8 mouse cellular contexts compared by ENCODE assay signal in the genomic region with DNA sequence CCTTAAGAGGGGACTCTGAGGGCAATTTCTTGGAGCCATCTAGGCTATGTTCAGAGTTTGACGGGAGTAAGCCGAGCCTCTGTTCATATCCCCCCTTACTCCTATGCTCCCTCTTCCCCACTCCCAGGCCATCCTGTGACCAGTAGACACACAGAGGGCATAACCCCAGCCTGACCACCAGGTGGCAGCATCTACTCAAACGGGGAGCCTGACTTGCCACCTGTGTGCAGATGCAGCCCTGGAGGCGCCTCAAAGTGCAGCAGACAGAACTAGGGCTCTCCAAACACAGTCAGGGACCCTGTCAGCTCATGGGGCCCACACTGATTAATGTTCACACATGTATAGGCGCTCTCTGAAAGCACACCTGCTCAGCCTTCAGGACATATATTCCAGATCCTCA. TPM values are rescaled to one million over a fixed set of nuclear protein-coding genes. Genes with fewer than 3 reads are reported as not detected.
DNase-seq lines count a peak whose midpoint lies in the region; ATAC-seq and TF ChIP-seq lines count a peak whose summit lies in the region.

No protein-coding gene starts in this region.

- H3K27ac ChIP-seq in bone marrow macrophage, adult 2 months (ENCODE audit: insufficient read depth, low read depth, low read length) = no peak overlapping the region
- no peak overlapping the region for H3K27ac ChIP-seq in heart, embryonic 16.5 days (ENCODE audit: low read length)
- H3K27ac ChIP-seq in lung, embryonic 15.5 days = no peak overlapping the region
- H3K27ac ChIP-seq in thymus, adult 2 months (ENCODE audit: control insufficient read depth, insufficient read depth, low read length) = no peak overlapping the region

- no peak overlapping the region for H3K4me2 ChIP-seq in heart, embryonic 16.5 days (ENCODE audit: low read depth, low read length)
- H3K4me2 ChIP-seq in lung, embryonic 15.5 days = no peak overlapping the region

- WGBS in heart, embryonic 16.5 days = 5% methylated on average over 5 of the region's 5 CpGs
- 6% methylated on average over 5 of the region's 5 CpGs for WGBS in lung, embryonic 15.5 days
- WGBS in thymus, adult 2 months = 8% methylated on average over 5 of the region's 5 CpGs

- no peaks in the 10 kb centered on the region for H3K36me3 ChIP-seq in E14TG2a.4 (ENCODE audit: insufficient read depth, low read length)
- no peaks in the 10 kb centered on the region for H3K36me3 ChIP-seq in heart, embryonic 16.5 days (ENCODE audit: control insufficient read depth, insufficient read depth)
- H3K36me3 ChIP-seq in lung, embryonic 15.5 days = no peaks in the 10 kb centered on the region
- H3K36me3 ChIP-seq in thymus, adult 2 months (ENCODE audit: control insufficient read depth, insufficient read depth, low read length) = no peaks in the 10 kb centered on the region

- H3K4me1 ChIP-seq in E14TG2a.4 (replicated peaks; ENCODE audit: low read depth, low read length) = peaks cover 44% of the 10 kb centered on the region
- peaks cover 2% of the 10 kb centered on the region; the same call in 1 of the 2 replicates for H3K4me1 ChIP-seq in bone marrow macrophage, adult 2 months (ENCODE audit: control insufficient read depth, insufficient read depth, low read length)
- H3K4me1 ChIP-seq in heart, embryonic 16.5 days (ENCODE audit: control insufficient read depth, insufficient read depth, low read length) = peaks cover 22% of the 10 kb centered on the region
- peaks cover 6% of the 10 kb centered on the region; the same call in 1 of the 2 replicates for H3K4me1 ChIP-seq in lung, embryonic 15.5 days
- peaks cover 13% of the 10 kb centered on the region for H3K4me1 ChIP-seq in thymus, adult 2 months (replicated peaks; ENCODE audit: control insufficient read depth, insufficient read depth, low read length)

- H3K4me3 ChIP-seq in E14TG2a.4 (replicated peaks; ENCODE audit: low read length) = no peak overlapping the region
- no peak overlapping the region for H3K4me3 ChIP-seq in bone marrow macrophage, adult 2 months (ENCODE audit: insufficient read depth, low read length)
- no peak overlapping the region for H3K4me3 ChIP-seq in heart, embryonic 16.5 days (ENCODE audit: low read length)
- H3K4me3 ChIP-seq in lung, embryonic 15.5 days = no peak overlapping the region
- no peak overlapping the region for H3K4me3 ChIP-seq in thymus, adult 2 months (ENCODE audit: control insufficient read depth, insufficient read depth, low read length)

- ATAC-seq in erythroblast, adult 5-6 weeks (replicated peaks; ENCODE audit: low FRiP score, poor library complexity, severe bottlenecking) = peak; percentile 53
- peak; percentile 47 for ATAC-seq in heart, embryonic 16.5 days (replicated peaks; ENCODE audit: extremely low read depth, insufficient read depth, low FRiP score)
- ATAC-seq in lung, embryonic 15.5 days (ENCODE audit: borderline replicate concordance, extremely low read depth, low FRiP score, low TSS enrichment) = peak; percentile 60

- peak; percentile 74 for DNase-seq in kidney, postnatal 14 days
- DNase-seq in ovary, postnatal 10 days (ENCODE audit: low spot score) = peak; percentile 52
- DNase-seq in thymus, adult 2 months = peak; percentile 88

- peak; percentile 81 for TF ChIP-seq CTCF in E14TG2a.4 (conservative IDR thresholded peaks at IDR 0.05; ENCODE audit: low read length)
- peak; percentile 77 for TF ChIP-seq CTCF in bone marrow macrophage, adult 2 months (IDR thresholded peaks at IDR 0.05; ENCODE audit: low read depth, low read length)
- TF ChIP-seq CTCF in thymus, adult 2 months (IDR thresholded peaks at IDR 0.05; ENCODE audit: borderline replicate concordance, control insufficient read depth, extremely low read depth, insufficient read depth, low read length, poor library complexity) = peak; percentile 93

- TF ChIP-seq POLR2A in bone marrow macrophage, adult 2 months (IDR thresholded peaks at IDR 0.05; ENCODE audit: borderline replicate concordance, low read depth, low read length) = no peak
- no peak for TF ChIP-seq POLR2A in thymus, adult 2 months (IDR thresholded peaks at IDR 0.05; ENCODE audit: control insufficient read depth, extremely low read depth, insufficient read depth, low read length, poor library complexity)

- no peaks in the 10 kb centered on the region for H3K9me3 ChIP-seq in E14TG2a.4 (ENCODE audit: low read length)
- no peaks in the 10 kb centered on the region for H3K9me3 ChIP-seq in heart, embryonic 16.5 days (replicated peaks; ENCODE audit: control insufficient read depth, low read length)
- H3K9me3 ChIP-seq in lung, embryonic 15.5 days = no peaks in the 10 kb centered on the region

- no peak overlapping the region for H3K9ac ChIP-seq in heart, embryonic 16.5 days (ENCODE audit: low read length)
- no peak overlapping the region for H3K9ac ChIP-seq in lung, embryonic 15.5 days

- peaks cover 57% of the 10 kb centered on the region for H3K27me3 ChIP-seq in E14TG2a.4 (ENCODE audit: insufficient read depth, low read length)
- H3K27me3 ChIP-seq in heart, embryonic 16.5 days (ENCODE audit: control insufficient read depth, insufficient read depth, low read length) = peaks cover 8% of the 10 kb centered on the region; the same call in 1 of the 2 replicates
- peaks cover 17% of the 10 kb centered on the region; the same call in 1 of the 2 replicates for H3K27me3 ChIP-seq in lung, embryonic 15.5 days
- H3K27me3 ChIP-seq in thymus, adult 2 months (ENCODE audit: control insufficient read depth, insufficient read depth, low read length) = no peaks in the 10 kb centered on the region

RNA-seq across cellular contexts. Expression of gene Zfpm1, which starts 8.8 kb away (rescaled TPM):
- 5.8 and 7.3 TPM in 2 replicates for polyA plus RNA-seq in bone marrow macrophage, adult 2 months (2012; ENCODE audit: insufficient read depth, insufficient read length, missing spikeins)
- 54.2 and 55.4 TPM in 2 replicates for total RNA-seq in erythroblast, adult 5-6 weeks (2015; ENCODE audit: low replicate concordance)
- total RNA-seq in erythroblast, adult 5-6 weeks (2017; ENCODE audit: low replicate concordance) = 196 and 459 TPM in 2 replicates
- 2.9 and 3.1 TPM in 2 replicates for polyA plus RNA-seq in heart, embryonic 16.5 days (2015; fragmentation: Nextera tagmentation; extraction: Ambion mirVana)
- 1.3 and 1.6 TPM in 2 replicates for polyA plus RNA-seq in lung, embryonic 15.5 days (2015; fragmentation: Nextera tagmentation; extraction: Ambion mirVana)
- polyA plus RNA-seq in thymus, adult 2 months (2012; rRNA removed) = 100 and 134 TPM in 2 replicates

Comparison
In these comparisons a context has a peak if more than half of its experiments do, and no peak if none do; other contexts are left out.
1. RNA of gene Zfpm1, which starts 8.8 kb away (polyA plus RNA-seq): 100 to 134 TPM in thymus, adult 2 months; 5.8 to 7.3 TPM in bone marrow macrophage, adult 2 months, 2.9 to 3.1 TPM in heart, embryonic 16.5 days and 1.3 to 1.6 TPM in lung, embryonic 15.5 days; every median in the first group is over 10 times any median in the second.
2. Peak in every context shown above with its lines, with median percentiles within 50 percentile points of each other: CTCF ChIP-seq, ATAC-seq and DNase-seq.